Mouse (Mus musculus) left cerebral cortex, postnatal 14 days (tissue): ENCODE measurements around the gene Ttc9c. TPM values are rescaled to one million over a fixed set of nuclear protein-coding genes. Genes with fewer than 3 reads are reported as not detected.
"Not testable (repeated sequence)": the region's sequence is repeated elsewhere in the genome, so short reads cannot be mapped to it uniquely, and the experiment has no call there.

Experiments
- DNase-seq, 2 experiments: peaks; one replicate each; pipeline ENCODE4 v3.0.0; 2021 to 2022; ENCODE audit warnings: low spot score in 2 of 2, mixed read lengths in 1 of 2
- intact Hi-C: fragments of 180-260 bp; cut with DNase I; formaldehyde crosslinking; loops from one replicate; pipeline ENCODE4 v1.15.1; 2025
- total RNA-seq, 2 experiments: library from RNA; stranded (reverse); gene quantifications; 2 replicates each; pipeline ENCODE4 v1.2.3; 2021

Gene Ttc9c
- total RNA-seq, 2 experiments from 2014 or later = 28.2 to 30.5 TPM

GRCm38 (mm10) chr19:8837251-8837791 lies 18.2 kb upstream of the Ttc9c start, which contains the start of gene Bscl2:
Bscl2 (plus strand) TSS chr19:8837467.
- intact Hi-C loops = no loop called here
- peak; percentile 87 to 94 for DNase-seq

GRCm38 (mm10) chr19:8836327-8836726 lies 17.2 kb upstream of the Ttc9c start:
- intact Hi-C loops, DNase-seq: not testable (repeated sequence)

GRCm38 (mm10) chr19:8832971-8833370 lies 13.8 kb upstream of the Ttc9c start:
- no peak for DNase-seq
- intact Hi-C loops = no loop called here

- no peak for DNase-seq
- intact Hi-C loops = no loop called here
These were observed 12.1 kb upstream of the Ttc9c start for GRCm38 (mm10) chr19:8831262-8831661.

GRCm38 (mm10) chr19:8830664-8831063 lies 11.5 kb upstream of the Ttc9c start:
- no peak for DNase-seq
- intact Hi-C loops = no loop called here

GRCm38 (mm10) chr19:8829660-8830059 lies 10.5 kb upstream of the Ttc9c start, which contains the start of gene AC129217.1:
AC129217.1 (plus strand) TSS chr19:8829773.
- DNase-seq = no peak
- intact Hi-C loops = no loop called here

- no peak for DNase-seq
- intact Hi-C loops = loop anchor here (5.0 kb wide), 1 partner anchor 75 kb away; no protein-coding TSS in a partner anchor
These were observed 3.6 kb upstream of the Ttc9c start for GRCm38 (mm10) chr19:8822696-8823095.

GRCm38 (mm10) chr19:8821146-8821545 lies 2.0 kb upstream of the Ttc9c start:
- DNase-seq = no peak
- intact Hi-C loops = loop anchor here (5.0 kb wide), 1 partner anchor 74 kb away; no protein-coding TSS in a partner anchor

GRCm38 (mm10) chr19:8820424-8820956 lies 1.4 kb upstream of the Ttc9c start:
- no peak for DNase-seq
- intact Hi-C loops = loop anchor here (5.0 kb wide), 1 partner anchor 73 kb away; no protein-coding TSS in a partner anchor

- intact Hi-C loops = loop anchor here (5.0 kb wide), 1 partner anchor 73 kb away; no protein-coding TSS in a partner anchor
- DNase-seq = peak; percentile 99
These were observed 677 bp upstream of the Ttc9c start, which contains the start of gene Hnrnpul2 for GRCm38 (mm10) chr19:8819596-8820423. Hnrnpul2 (plus strand) TSS chr19:8820010.

- no peak for DNase-seq
- intact Hi-C loops = no loop called here
These were observed 783 bp downstream of the Ttc9c start for GRCm38 (mm10) chr19:8818301-8818798.

GRCm38 (mm10) chr19:8817001-8817400 lies 2.1 kb downstream of the Ttc9c start:
- no peak for DNase-seq
- intact Hi-C loops = no loop called here

- intact Hi-C loops = no loop called here
These were observed 3.3 kb downstream of the Ttc9c start for GRCm38 (mm10) chr19:8815812-8816211.

GRCm38 (mm10) chr19:8806810-8807209 lies 12.3 kb downstream of the Ttc9c start:
- intact Hi-C loops = no loop called here
- DNase-seq = no peak

More at GRCm38 (mm10) chr19:8815812-8816211, 3.3 kb downstream of the Ttc9c start:
- no peak for DNase-seq

GRCm38 (mm10) chr19:8803879-8804660 lies 15.1 kb downstream of the Ttc9c start:
- DNase-seq = no peak
- intact Hi-C loops = no loop called here

- no peak for DNase-seq
- intact Hi-C loops = no loop called here
These were observed 15.8 kb downstream of the Ttc9c start for GRCm38 (mm10) chr19:8803204-8803780.

- peak; percentile 95 to 98 for DNase-seq
- intact Hi-C loops = no loop called here
These were observed 16.9 kb downstream of the Ttc9c start, which contains the start of gene Zbtb3 for GRCm38 (mm10) chr19:8802130-8802821. Zbtb3 (plus strand) TSS chr19:8802555.

- no peak for DNase-seq
- intact Hi-C loops = no loop called here
These were observed 20.2 kb downstream of the Ttc9c start for GRCm38 (mm10) chr19:8798947-8799315.
